Mouse (Mus musculus): ENCODE measurements around the gene Tmem92.
"Not testable (repeated sequence)": the region's sequence is repeated elsewhere in the genome, so short reads cannot be mapped to it uniquely, and the experiment has no call there.

DNA sequence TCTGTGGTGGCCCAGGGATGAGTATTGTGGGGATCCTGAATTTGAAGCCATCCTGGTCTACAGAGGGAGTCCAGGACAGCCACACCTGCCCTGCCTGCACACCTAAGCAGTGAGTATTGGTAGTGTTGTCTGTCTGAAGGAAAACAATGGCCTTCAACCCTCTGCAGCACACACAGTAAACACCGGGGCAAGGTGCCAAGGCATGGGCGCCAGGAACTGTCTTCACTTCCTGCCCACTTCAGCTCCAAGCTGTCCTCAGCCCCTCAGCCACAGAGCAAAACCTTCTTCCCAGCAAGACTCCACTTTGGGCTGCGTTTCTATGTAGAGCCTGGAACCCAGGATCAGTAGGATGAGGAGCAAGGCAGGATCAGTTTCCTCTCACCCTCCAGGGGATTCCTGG, 29.0 kb upstream of the Tmem92 start:
- TF ChIP-seq CTCF (IDR thresholded peaks at IDR 0.05; ENCODE audit: low read depth, low read length); POLR2AphosphoS5 (IDR thresholded peaks at IDR 0.05; ENCODE audit: insufficient replicate concordance, low read depth, low read length); GATA1 (IDR thresholded peaks at IDR 0.05; ENCODE audit: borderline replicate concordance, low read length): not testable (repeated sequence)
